Mouse (Mus musculus) liver, embryonic 13.5 days (tissue): Measurements from ENCODE around the gene Ikbip. TPM values are rescaled to one million over a fixed set of nuclear protein-coding genes. Genes with fewer than 3 reads are reported as not detected.

Source experiments
- ATAC-seq: fragments of 200-750 bp; cut with Nextera tagmentation; 2 replicates; pipeline ENCODE4 v1.8.0; 2017; ENCODE audit warnings: low read depth, mild to moderate bottlenecking, moderate number of reproducible peaks, moderate library complexity
- DNase-seq: peaks from one replicate; pipeline ENCODE4 v3.0.0; 2022
- H3K27ac ChIP-seq: fragments of 300-500 bp; sonication (generic); 2 replicates; pipeline ENCODE4 v1.5.1; 2015; ENCODE audit warnings: moderate library complexity, mild to moderate bottlenecking, inconsistent platforms
- H3K27me3 ChIP-seq: fragments of 300-500 bp; sonication (generic); 2 replicates; pipeline ENCODE4 v1.6.1; 2015; ENCODE audit warnings: mild to moderate bottlenecking, inconsistent platforms
- H3K36me3 ChIP-seq: fragments of 300-500 bp; sonication (generic); 2 replicates; pipeline ENCODE4 v1.6.1; 2015; ENCODE audit warnings: mild to moderate bottlenecking, inconsistent platforms
- H3K4me1 ChIP-seq: fragments of 300-500 bp; sonication (generic); replicated peaks from 2 replicates; pipeline ENCODE4 v1.6.1; 2015; ENCODE audit warnings: inconsistent platforms
- H3K4me2 ChIP-seq: fragments of 300-500 bp; sonication (generic); 2 replicates; pipeline ENCODE4 v1.6.1; 2015; ENCODE audit warnings: inconsistent platforms, mild to moderate bottlenecking, moderate library complexity
- H3K4me3 ChIP-seq: fragments of 300-500 bp; sonication (generic); replicated peaks from 2 replicates; pipeline ENCODE4 v1.5.1; 2015; ENCODE audit warnings: mild to moderate bottlenecking, inconsistent platforms
- H3K9ac ChIP-seq: fragments of 300-500 bp; sonication (generic); 2 replicates; pipeline ENCODE4 v1.6.1; 2015; ENCODE audit warnings: mild to moderate bottlenecking, inconsistent platforms
- H3K9me3 ChIP-seq: fragments of 300-500 bp; sonication (generic); replicated peaks from 2 replicates; pipeline ENCODE4 v1.6.1; 2016; ENCODE audit warnings: inconsistent platforms
- WGBS: fragments of 180-500 bp; shearing (Covaris S2); methylation state at CpG from one replicate; pipeline ENCODE4 v1.1.7; 2015; ENCODE audit not compliant: insufficient replicate concordance; 5-methylcytosine and 5-hydroxymethylcytosine counted together
- polyA plus RNA-seq: library from polyadenylated mRNA; unstranded; fragments of >200 nt; fragmentation: Nextera tagmentation; extraction: Ambion mirVana; gene quantifications from 2 replicates; pipeline ENCODE4 v1.2.1, GENCODE M21; 2015

Gene Ikbip
- polyA plus RNA-seq, 1 experiment from 2014 or later: 10.0 TPM

GRCm38 (mm10) chr10:91081959-91082507, 707 bp upstream of the Ikbip start:
- Histone ChIP-seq H3K4me1 (peaks cover 22% of the 10 kb centered on the region), H3K9me3 (no peaks in the 10 kb centered on the region), H3K9ac (peak overlapping the region; percentile 94), H3K4me2 (peak overlapping the region; percentile 95), H3K27ac (peak overlapping the region; percentile 89), H3K4me3 (peak overlapping the region; percentile 98), H3K36me3 (peaks cover 21% of the 10 kb centered on the region), H3K27me3 (no peaks in the 10 kb centered on the region)
- under 1% methylated on average over 27 of the region's 27 CpGs for WGBS
- peak; percentile 36 for DNase-seq
- peak; percentile 47 for ATAC-seq

- H3K4me1 ChIP-seq: peaks cover 22% of the 10 kb centered on the region
- no peak for DNase-seq
- H3K27ac ChIP-seq: 0 out of 2 replicates have a peak overlapping the region, but pooled peaks have one; percentile 63
Measured at GRCm38 (mm10) chr10:91083393-91083927, 720 bp downstream of the Ikbip start.

GRCm38 (mm10) chr10:91092812-91093211, 10.1 kb downstream of the Ikbip start:
- DNase-seq (no peak), ATAC-seq (no peak)
- H3K36me3 ChIP-seq: no peaks in the 10 kb centered on the region
- H3K27ac ChIP-seq: no peak overlapping the region
- no peak overlapping the region for H3K4me3 ChIP-seq
- H3K9me3 ChIP-seq: no peaks in the 10 kb centered on the region
- 76% methylated on average over 4 of the region's 4 CpGs for WGBS
- no peak overlapping the region for H3K9ac ChIP-seq
- no peaks in the 10 kb centered on the region for H3K4me1 ChIP-seq
- no peak overlapping the region for H3K4me2 ChIP-seq
- H3K27me3 ChIP-seq: no peaks in the 10 kb centered on the region

More at GRCm38 (mm10) chr10:91083393-91083927, 720 bp downstream of the Ikbip start:
- no peaks in the 10 kb centered on the region for H3K27me3 ChIP-seq
- H3K9me3 ChIP-seq: no peaks in the 10 kb centered on the region
- 40% methylated on average over 12 of the region's 12 CpGs for WGBS
- H3K4me3 ChIP-seq: peak overlapping the region; percentile 98
- peak overlapping the region; percentile 95 for H3K4me2 ChIP-seq
- no peak for ATAC-seq
- H3K36me3 ChIP-seq: peaks cover 10% of the 10 kb centered on the region
- peak overlapping the region; percentile 82 for H3K9ac ChIP-seq

DNA sequence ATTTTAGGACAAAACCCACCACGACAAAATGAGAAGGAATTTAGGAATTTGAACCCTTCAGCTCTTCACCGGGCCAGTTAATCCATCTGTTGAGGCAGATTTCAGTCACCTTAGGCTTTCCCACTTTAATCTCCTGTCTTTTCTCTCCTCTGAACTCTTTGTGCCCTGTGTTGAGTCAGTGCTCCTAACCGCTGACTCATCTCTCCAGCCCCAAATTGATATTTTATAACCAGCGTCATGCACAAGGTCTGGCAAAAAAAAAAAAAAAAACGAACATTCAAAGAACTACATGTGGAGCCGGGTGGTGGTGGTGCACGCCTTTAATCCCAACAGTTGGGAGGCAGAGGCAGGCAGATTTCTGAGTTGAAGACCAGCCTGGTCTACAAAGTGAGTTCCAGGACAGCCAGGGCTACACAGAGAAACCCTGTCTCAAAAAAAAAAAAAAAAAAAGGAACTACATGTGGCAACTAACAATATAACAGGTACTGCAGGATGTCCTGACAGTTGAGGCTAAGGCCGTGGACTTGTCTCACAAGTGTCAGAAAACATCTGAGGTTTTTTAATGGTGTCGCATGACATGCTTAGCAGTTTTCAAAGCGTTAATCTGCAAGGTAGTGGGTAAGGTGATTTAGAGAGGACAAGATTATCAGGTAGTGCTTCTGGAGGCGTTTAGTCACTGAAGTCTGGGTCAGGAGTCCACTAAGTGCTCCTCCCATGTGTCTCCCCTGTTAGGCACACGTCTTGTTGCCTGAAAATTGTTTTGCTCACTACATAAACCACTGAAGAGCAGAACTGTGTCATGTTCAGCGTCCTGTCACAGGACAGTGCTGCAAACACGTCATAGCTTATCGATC, 11.7 kb downstream of the Ikbip start:
- ATAC-seq: no peak

DNA sequence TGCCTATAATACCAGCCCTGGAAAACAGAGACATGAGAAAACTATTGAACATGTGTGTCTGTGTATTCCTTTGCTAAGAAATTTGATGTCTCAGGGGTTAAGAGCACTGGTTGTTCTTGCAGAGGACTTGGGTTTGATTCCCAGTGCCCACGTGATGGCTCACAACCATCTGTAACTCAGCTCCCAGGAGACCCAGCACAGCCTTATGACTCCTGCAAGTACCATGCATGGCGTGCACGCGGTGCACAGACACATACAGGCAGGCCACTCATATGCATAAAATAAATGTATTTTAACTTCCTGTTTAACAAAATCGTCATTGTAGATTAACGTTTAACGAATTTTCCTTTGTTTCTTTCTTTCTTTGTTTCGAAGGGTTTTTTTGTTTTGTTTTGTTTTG, 15.3 kb downstream of the Ikbip start:
- H3K36me3 ChIP-seq: no peaks in the 10 kb centered on the region
- no peak overlapping the region for H3K9ac ChIP-seq
- ATAC-seq: no peak
- H3K4me3 ChIP-seq: no peak overlapping the region
- no peak overlapping the region for H3K27ac ChIP-seq
- no peaks in the 10 kb centered on the region for H3K4me1 ChIP-seq
- H3K9me3 ChIP-seq: no peaks in the 10 kb centered on the region
- H3K4me2 ChIP-seq: no peak overlapping the region
- 84% methylated on average over 8 of the region's 8 CpGs for WGBS
- DNase-seq: no peak
- H3K27me3 ChIP-seq: no peaks in the 10 kb centered on the region

More for the DNA sequence above, 11.7 kb downstream of the Ikbip start:
- H3K36me3 ChIP-seq: no peaks in the 10 kb centered on the region
- H3K4me2 ChIP-seq: no peak overlapping the region
- H3K4me1 ChIP-seq: no peaks in the 10 kb centered on the region
- H3K27me3 ChIP-seq: no peaks in the 10 kb centered on the region
- H3K9me3 ChIP-seq: no peaks in the 10 kb centered on the region
- no peak overlapping the region for H3K27ac ChIP-seq
- 61% methylated on average over 15 of the region's 15 CpGs for WGBS
- no peak overlapping the region for H3K9ac ChIP-seq
- no peak for DNase-seq
- no peak overlapping the region for H3K4me3 ChIP-seq

DNA sequence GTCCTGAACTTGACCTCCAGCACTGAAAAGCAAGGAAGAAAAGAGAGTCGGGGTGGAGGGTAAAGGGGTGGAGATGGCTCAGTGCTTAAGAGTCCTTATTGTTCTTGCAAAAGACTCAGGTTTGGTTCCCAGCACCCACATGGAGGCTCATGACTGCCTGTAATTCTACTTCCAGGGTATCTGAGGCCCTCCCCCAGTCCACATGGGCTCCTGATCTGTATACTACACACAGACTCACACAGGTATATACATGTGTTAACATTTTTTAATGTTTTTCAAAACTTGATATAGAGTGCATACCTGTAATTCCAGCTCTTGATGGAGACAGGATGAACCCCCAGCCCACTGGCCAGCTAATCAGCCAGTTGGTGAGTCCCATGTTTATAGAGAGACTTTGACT, 17.4 kb downstream of the Ikbip start:
- H3K36me3 ChIP-seq: no peaks in the 10 kb centered on the region
- no peaks in the 10 kb centered on the region for H3K9me3 ChIP-seq
- no peaks in the 10 kb centered on the region for H3K27me3 ChIP-seq
- H3K4me3 ChIP-seq: no peak overlapping the region
- 86% methylated on average over 1 of the region's 1 CpGs for WGBS
- H3K9ac ChIP-seq: no peak overlapping the region
- ATAC-seq (no peak), DNase-seq (no peak)
- no peak overlapping the region for H3K27ac ChIP-seq
- no peaks in the 10 kb centered on the region for H3K4me1 ChIP-seq
- no peak overlapping the region for H3K4me2 ChIP-seq

GRCm38 (mm10) chr10:91101936-91102335, 19.2 kb downstream of the Ikbip start:
- Histone ChIP-seq H3K27me3 (no peaks in the 10 kb centered on the region), H3K4me2 (no peak overlapping the region), H3K27ac (no peak overlapping the region), H3K9ac (no peak overlapping the region), H3K9me3 (no peaks in the 10 kb centered on the region), H3K4me1 (no peaks in the 10 kb centered on the region), H3K36me3 (no peaks in the 10 kb centered on the region), H3K4me3 (no peak overlapping the region)
- DNase-seq (no peak), ATAC-seq (no peak)
- WGBS: 86% methylated on average over 25 of the region's 25 CpGs

GRCm38 (mm10) chr10:91102799-91103590, 20.3 kb downstream of the Ikbip start:
- ATAC-seq: no peak
- H3K4me1 ChIP-seq: no peaks in the 10 kb centered on the region
- H3K27ac ChIP-seq: no peak overlapping the region
- no peak overlapping the region for H3K4me3 ChIP-seq
- H3K36me3 ChIP-seq: no peaks in the 10 kb centered on the region
- H3K4me2 ChIP-seq: no peak overlapping the region
- no peak overlapping the region for H3K9ac ChIP-seq
- DNase-seq: no peak
- no peaks in the 10 kb centered on the region for H3K9me3 ChIP-seq
- H3K27me3 ChIP-seq: no peaks in the 10 kb centered on the region
- WGBS: 76% methylated on average over 14 of the region's 14 CpGs

DNA sequence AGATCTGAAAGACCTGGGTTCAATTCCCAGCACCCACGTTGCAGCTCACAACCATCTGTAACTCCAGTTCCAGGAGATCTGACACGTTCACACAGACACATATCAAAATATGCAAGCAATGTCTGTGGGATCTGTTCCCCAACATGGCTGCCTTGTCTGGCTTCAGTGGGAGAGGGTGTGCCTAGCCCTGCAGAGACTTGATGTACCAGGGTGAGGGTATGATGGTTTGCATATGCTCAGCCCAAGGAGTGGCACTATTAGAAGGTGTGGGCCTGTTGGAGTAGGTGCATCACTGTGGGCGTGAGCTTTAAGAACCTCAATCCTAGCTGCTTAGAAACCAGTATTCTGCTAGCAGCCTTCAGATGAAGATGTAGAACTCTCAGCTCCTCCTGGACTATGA, 23.2 kb downstream of the Ikbip start:
- Histone ChIP-seq H3K36me3 (no peaks in the 10 kb centered on the region), H3K4me3 (no peak overlapping the region), H3K4me2 (no peak overlapping the region), H3K27ac (no peak overlapping the region), H3K9me3 (no peaks in the 10 kb centered on the region), H3K9ac (no peak overlapping the region), H3K4me1 (no peaks in the 10 kb centered on the region), H3K27me3 (no peaks in the 10 kb centered on the region)
- no peak for DNase-seq
- 62% methylated on average over 3 of the region's 3 CpGs for WGBS
- ATAC-seq: no peak

- WGBS: 61% methylated on average over 4 of the region's 4 CpGs
- H3K4me3 ChIP-seq: no peak overlapping the region
- H3K36me3 ChIP-seq: peaks cover 23% of the 10 kb centered on the region
- H3K4me2 ChIP-seq: no peak overlapping the region
- H3K9ac ChIP-seq: no peak overlapping the region
- no peak overlapping the region for H3K27ac ChIP-seq
- DNase-seq (no peak), ATAC-seq (no peak)
- H3K27me3 ChIP-seq: no peaks in the 10 kb centered on the region
- H3K4me1 ChIP-seq: no peaks in the 10 kb centered on the region
- no peaks in the 10 kb centered on the region for H3K9me3 ChIP-seq
Measured at GRCm38 (mm10) chr10:91109841-91110240, 27.1 kb downstream of the Ikbip start.

DNA sequence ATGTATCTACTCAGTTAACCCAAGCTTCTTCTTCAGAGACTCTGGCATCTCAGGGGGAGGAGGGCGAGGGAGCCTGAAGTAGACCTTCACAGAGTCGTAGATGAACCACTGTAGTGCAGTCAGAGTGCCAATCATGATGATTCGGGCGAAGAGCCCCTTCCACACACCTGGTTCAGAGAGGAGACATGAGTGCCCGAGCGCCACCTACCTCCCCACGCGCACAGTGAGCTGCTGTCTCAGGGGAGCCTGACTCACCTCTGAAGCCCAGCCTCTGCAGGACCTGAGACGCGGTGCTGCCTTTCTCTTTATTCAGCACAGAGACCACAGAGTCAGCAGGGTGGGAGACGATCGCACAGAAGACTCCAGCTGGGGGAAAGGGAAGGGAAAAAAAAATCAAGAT, 34.2 kb downstream of the Ikbip start:
- no peak overlapping the region for H3K9ac ChIP-seq
- WGBS: 84% methylated on average over 12 of the region's 12 CpGs
- no peak overlapping the region for H3K27ac ChIP-seq
- ATAC-seq (no peak), DNase-seq (no peak)
- H3K4me1 ChIP-seq: peaks cover 11% of the 10 kb centered on the region
- no peaks in the 10 kb centered on the region for H3K9me3 ChIP-seq
- no peaks in the 10 kb centered on the region for H3K27me3 ChIP-seq
- no peak overlapping the region for H3K4me2 ChIP-seq
- H3K36me3 ChIP-seq: peaks cover 88% of the 10 kb centered on the region
- H3K4me3 ChIP-seq: no peak overlapping the region
